Mouse (Mus musculus) hindbrain, embryonic 11.5 days (tissue): Measurements from ENCODE around the gene Mpp6. TPM values are rescaled to one million over a fixed set of nuclear protein-coding genes. Genes with fewer than 3 reads are reported as not detected.
A peak's percentile ranks its signal among the peaks of the same experiment; 100 is the strongest.

Source experiments
- ATAC-seq: fragments of 200-750 bp; cut with Nextera tagmentation; 2 replicates; pipeline ENCODE4 v1.8.0; 2017; ENCODE audit warnings: mild to moderate bottlenecking, moderate TSS enrichment, moderate library complexity; ENCODE audit not compliant: low FRiP score
- DNase-seq: peaks from one replicate; pipeline ENCODE4 v3.0.0-alpha.2; 2015; ENCODE audit warnings: low spot score
- H3K27ac ChIP-seq: fragments of 300-500 bp; sonication (generic); 2 replicates; pipeline ENCODE4 v1.5.1; 2014; ENCODE audit warnings: mild to moderate bottlenecking, low read depth, low read length
- H3K27me3 ChIP-seq: fragments of 300-500 bp; sonication (generic); 2 replicates; pipeline ENCODE4 v1.6.1; 2014; ENCODE audit warnings: mild to moderate bottlenecking, low read length, moderate library complexity, mixed read lengths; ENCODE audit not compliant: control insufficient read depth, insufficient read depth
- H3K36me3 ChIP-seq: fragments of 300-500 bp; sonication (generic); 2 replicates; pipeline ENCODE4 v1.6.1; 2014; ENCODE audit warnings: mild to moderate bottlenecking, low read length, moderate library complexity, mixed read lengths; ENCODE audit not compliant: control insufficient read depth, insufficient read depth
- H3K4me1 ChIP-seq: fragments of 300-500 bp; sonication (generic); replicated peaks from 2 replicates; pipeline ENCODE4 v1.6.1; 2014; ENCODE audit warnings: low read length, mixed read lengths; ENCODE audit not compliant: control insufficient read depth, insufficient read depth
- H3K4me2 ChIP-seq: fragments of 300-500 bp; sonication (generic); replicated peaks from 2 replicates; pipeline ENCODE4 v1.6.1; 2014; ENCODE audit warnings: mild to moderate bottlenecking, low read depth, low read length
- H3K4me3 ChIP-seq: fragments of 300-500 bp; sonication (generic); 2 replicates; pipeline ENCODE4 v1.5.1; 2014; ENCODE audit warnings: low read depth, low read length
- H3K9ac ChIP-seq: fragments of 300-500 bp; sonication (generic); 2 replicates; pipeline ENCODE4 v1.6.1; 2014; ENCODE audit warnings: low read depth, low read length
- H3K9me3 ChIP-seq: fragments of 300-500 bp; sonication (generic); 2 replicates; pipeline ENCODE4 v1.6.1; 2016; ENCODE audit warnings: low read length; ENCODE audit not compliant: control insufficient read depth
- WGBS: fragments of 180-500 bp; shearing (Covaris S2); extraction: QIAGEN DNeasy Blood & Tissue Kit; methylation state at CpG from one replicate; pipeline ENCODE4 v1.1.7; 2014; 5-methylcytosine and 5-hydroxymethylcytosine counted together
- polyA plus RNA-seq: library from polyadenylated mRNA; unstranded; fragments of >200 nt; fragmentation: Nextera tagmentation; extraction: Ambion mirVana; gene quantifications from 2 replicates; pipeline ENCODE4 v1.2.1, GENCODE M21; 2014

Gene Mpp6
- 77.9 and 92.1 TPM in 2 replicates for polyA plus RNA-seq

DNA sequence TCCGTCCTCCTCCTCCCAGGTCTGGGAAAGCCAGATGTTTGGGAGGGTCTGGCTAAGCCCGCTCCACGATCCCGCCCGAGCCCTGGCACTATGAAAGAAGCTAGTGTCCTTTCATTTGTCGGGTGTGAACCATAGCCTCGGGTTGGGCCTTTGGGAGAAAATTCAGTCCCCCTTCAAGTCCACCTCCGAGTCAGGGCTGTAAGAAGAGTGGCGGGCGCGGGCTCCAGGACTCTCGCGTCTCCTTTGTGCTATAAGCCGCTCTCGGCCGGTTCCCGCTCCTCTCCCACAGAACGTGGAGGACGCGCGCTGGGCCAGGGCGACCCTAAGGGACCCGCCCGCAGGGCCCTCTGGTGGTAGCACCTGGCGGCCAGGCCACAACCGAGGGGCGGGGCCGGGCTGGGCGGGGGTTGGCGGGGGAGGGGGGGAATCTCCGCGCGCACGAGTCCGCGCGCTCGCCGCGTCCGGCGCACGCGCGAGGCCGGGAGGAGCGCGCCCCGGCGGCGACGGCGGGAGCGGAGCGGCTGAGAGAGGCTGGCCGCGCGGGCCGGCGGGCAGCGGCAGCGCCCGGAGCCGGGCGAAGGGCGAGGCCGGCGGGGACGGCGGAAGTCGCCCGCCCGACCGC lies at the start of gene Mpp6:
Gene Mpp6 (plus strand): TSS at position 485 of the 622 bp plus-strand sequence.
- peak; percentile 89 for DNase-seq
- no peaks in the 10 kb centered on the region for H3K4me1 ChIP-seq
- H3K9ac ChIP-seq, result peak within 1 kb of the TSS; percentile 88
- no peaks in the 10 kb centered on the region for H3K9me3 ChIP-seq
- H3K27me3 ChIP-seq, result no peaks in the 10 kb centered on the region
- no peaks in the 10 kb centered on the region for H3K36me3 ChIP-seq
- peak within 1 kb of the TSS; percentile 77 for H3K4me3 ChIP-seq
- peak within 1 kb of the TSS; percentile 76 for H3K27ac ChIP-seq
- peak; percentile 96 for ATAC-seq
- WGBS, result under 1% methylated on average over 65 of the region's 74 CpGs
- peak within 1 kb of the TSS; percentile 71 for H3K4me2 ChIP-seq

DNA sequence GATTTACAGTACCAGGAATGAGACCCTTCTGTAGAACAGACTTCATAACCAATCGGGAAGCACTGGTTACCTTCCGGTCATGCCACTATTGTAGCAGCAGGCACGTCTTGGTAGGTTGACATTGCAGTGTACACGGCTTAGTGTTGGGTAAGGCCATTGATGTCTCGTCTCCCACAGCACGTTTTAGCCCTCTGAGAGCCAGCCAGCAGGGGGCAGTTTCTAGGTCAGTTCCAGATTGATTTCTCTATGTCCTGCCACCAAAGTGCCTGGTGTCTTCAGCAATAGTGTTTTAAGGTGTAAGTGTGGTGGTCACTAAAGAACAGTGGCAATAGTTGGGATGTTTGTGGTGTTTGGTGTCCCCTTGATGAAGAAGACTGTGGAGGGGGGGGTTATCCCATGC lies 43.9 kb upstream of the Mpp6 start:
- ATAC-seq (no peak), DNase-seq (no peak)
- Histone ChIP-seq H3K9me3 (no peaks in the 10 kb centered on the region), H3K4me2 (no peak overlapping the region), H3K4me1 (no peaks in the 10 kb centered on the region), H3K9ac (no peak overlapping the region), H3K4me3 (no peak overlapping the region), H3K36me3 (no peaks in the 10 kb centered on the region), H3K27me3 (no peaks in the 10 kb centered on the region), H3K27ac (no peak overlapping the region)
- 84% methylated on average over 6 of the region's 6 CpGs for WGBS

DNA sequence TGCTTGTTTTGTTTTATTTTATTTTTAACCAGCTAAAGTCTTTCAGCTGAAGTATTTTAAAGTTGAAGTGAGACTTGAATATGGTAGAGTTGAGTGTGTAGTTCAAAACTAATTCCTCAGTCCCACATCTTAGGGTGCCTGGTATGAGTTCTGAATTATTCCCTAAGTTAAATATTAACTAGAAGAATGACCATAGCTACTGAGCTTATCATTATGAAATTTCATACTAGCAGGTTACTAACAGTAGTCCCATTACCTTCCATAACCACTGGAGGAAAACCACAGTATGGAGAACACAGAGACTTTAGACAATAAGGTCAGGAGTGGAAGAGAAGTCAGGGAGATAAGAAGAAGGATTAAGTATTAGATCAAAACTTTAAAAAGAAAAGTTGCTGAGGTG lies 41.6 kb upstream of the Mpp6 start:
- no peak overlapping the region for H3K27ac ChIP-seq

DNA sequence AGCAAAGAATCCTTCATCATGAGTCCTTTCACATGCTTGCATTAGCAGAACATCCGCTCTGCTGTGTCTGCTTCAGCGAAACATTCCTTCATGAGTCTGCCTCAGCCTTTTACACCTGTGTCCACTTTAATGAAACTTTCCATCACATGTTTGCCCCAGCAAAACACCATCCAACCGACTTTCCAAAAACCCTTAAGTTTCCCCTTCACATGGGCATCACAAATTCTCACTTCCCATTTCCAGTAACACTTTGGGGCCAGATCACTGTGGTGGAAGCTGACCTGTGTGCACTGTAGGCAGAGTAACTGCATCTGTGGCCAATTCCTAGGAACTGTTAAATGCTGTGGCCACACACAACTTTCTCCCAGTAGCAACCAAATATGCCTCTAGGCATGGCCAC lies 34.8 kb upstream of the Mpp6 start:
- no peak for ATAC-seq
- Histone ChIP-seq H3K27ac (no peak overlapping the region), H3K9ac (no peak overlapping the region), H3K4me3 (no peak overlapping the region), H3K27me3 (no peaks in the 10 kb centered on the region), H3K4me2 (no peak overlapping the region), H3K4me1 (no peaks in the 10 kb centered on the region), H3K36me3 (no peaks in the 10 kb centered on the region), H3K9me3 (no peaks in the 10 kb centered on the region)
- no peak for DNase-seq
- WGBS, result 92% methylated on average over 3 of the region's 3 CpGs

More for the DNA sequence above, 41.6 kb upstream of the Mpp6 start:
- DNase-seq (no peak), ATAC-seq (no peak)
- H3K9me3 ChIP-seq, result no peaks in the 10 kb centered on the region
- no peak overlapping the region for H3K4me2 ChIP-seq
- no peaks in the 10 kb centered on the region for H3K36me3 ChIP-seq
- H3K4me3 ChIP-seq, result no peak overlapping the region
- H3K27me3 ChIP-seq, result no peaks in the 10 kb centered on the region
- no peak overlapping the region for H3K9ac ChIP-seq
- H3K4me1 ChIP-seq, result no peaks in the 10 kb centered on the region

DNA sequence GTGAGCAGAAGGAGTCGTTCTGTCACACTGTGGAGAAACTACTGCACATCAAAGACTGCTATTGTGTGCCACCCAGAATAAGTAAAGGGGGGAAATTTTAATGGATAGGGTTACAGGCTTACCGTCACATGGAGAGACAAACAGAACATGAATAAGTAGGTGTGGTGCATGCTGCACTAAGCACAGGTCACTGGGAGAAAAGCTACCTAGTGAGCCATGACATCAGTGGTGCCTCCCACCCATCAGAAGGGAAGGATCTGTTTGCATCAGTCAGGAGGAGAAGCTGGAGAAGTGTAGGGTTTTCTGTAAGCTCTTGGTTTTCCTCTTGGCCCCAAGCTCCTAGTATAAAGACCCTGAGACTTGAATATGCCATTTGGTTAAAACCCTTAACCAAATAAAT lies 33.6 kb upstream of the Mpp6 start:
- H3K36me3 ChIP-seq, result no peaks in the 10 kb centered on the region
- no peaks in the 10 kb centered on the region for H3K27me3 ChIP-seq
- DNase-seq (no peak), ATAC-seq (no peak)
- no peaks in the 10 kb centered on the region for H3K4me1 ChIP-seq
- no peak overlapping the region for H3K4me2 ChIP-seq
- H3K9ac ChIP-seq, result no peak overlapping the region
- 68% methylated on average over 2 of the region's 2 CpGs for WGBS
- no peaks in the 10 kb centered on the region for H3K9me3 ChIP-seq
- H3K4me3 ChIP-seq, result no peak overlapping the region
- H3K27ac ChIP-seq, result no peak overlapping the region

DNA sequence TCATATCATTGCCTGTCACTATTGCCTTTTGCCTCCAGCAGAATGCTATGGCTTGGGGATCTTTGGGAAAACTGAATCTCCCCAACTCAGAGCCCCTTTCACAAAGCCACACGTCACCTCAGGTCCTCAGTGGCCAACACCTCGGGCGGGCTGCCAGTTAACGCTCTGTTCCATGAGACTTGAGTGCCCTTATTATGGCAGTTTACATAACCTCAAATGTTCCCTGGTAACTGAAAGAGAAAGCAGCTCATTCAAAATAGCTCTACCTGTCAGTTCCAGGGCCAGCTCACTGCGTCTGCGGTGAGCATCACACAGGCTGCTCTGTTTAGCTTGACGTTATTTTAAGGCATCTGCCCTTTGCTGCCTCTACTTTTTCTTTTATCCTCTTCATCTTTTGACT lies 29.6 kb upstream of the Mpp6 start:
- Histone ChIP-seq H3K4me1 (no peaks in the 10 kb centered on the region), H3K36me3 (no peaks in the 10 kb centered on the region), H3K4me3 (no peak overlapping the region), H3K9me3 (no peaks in the 10 kb centered on the region), H3K4me2 (no peak overlapping the region), H3K27me3 (no peaks in the 10 kb centered on the region), H3K27ac (no peak overlapping the region), H3K9ac (no peak overlapping the region)
- DNase-seq (no peak), ATAC-seq (no peak)
- 81% methylated on average over 7 of the region's 7 CpGs for WGBS

DNA sequence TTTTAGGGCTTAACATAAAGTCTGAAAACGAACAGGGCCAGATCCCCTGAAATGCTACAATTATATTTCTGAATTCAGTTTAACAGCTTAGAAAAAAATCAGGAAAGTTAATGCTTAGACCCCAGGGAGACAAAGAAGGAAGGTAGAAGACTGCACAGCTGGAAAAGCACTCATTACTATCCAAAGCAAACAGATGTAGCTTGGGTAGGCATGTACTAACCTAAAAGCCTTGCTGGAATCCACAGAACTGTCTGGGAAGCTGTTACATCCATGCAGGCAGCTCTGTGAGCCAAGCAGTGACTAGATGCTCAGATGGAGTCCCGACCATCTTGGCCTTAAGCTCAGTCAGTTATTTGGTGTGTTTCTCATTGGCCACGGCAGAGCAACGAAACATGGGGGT lies 24.8 kb upstream of the Mpp6 start:
- WGBS, result 81% methylated on average over 4 of the region's 4 CpGs
- no peaks in the 10 kb centered on the region for H3K36me3 ChIP-seq
- no peak overlapping the region for H3K27ac ChIP-seq
- no peaks in the 10 kb centered on the region for H3K4me1 ChIP-seq
- no peak overlapping the region for H3K4me3 ChIP-seq
- H3K4me2 ChIP-seq, result no peak overlapping the region
- DNase-seq (no peak), ATAC-seq (no peak)
- no peak overlapping the region for H3K9ac ChIP-seq
- H3K27me3 ChIP-seq, result no peaks in the 10 kb centered on the region
- H3K9me3 ChIP-seq, result no peaks in the 10 kb centered on the region

DNA sequence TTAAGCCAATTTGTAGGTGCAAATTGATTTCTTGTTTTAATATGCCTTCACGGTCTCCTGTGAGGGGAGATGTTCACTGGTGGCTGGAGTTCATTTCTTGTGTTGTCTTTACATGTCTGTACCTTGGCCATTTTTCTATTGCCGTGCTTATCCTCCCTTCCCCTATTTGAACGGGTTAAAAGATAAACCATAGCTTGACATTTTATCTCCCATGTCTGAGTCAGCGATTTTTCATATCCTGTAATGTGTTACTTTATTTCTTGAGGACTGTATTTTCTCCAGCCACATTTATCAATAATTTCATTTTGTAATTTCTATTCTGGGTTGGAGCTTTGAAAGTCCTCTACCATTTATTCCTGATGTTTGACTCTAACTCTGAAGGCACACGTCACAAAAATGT lies 20.7 kb upstream of the Mpp6 start:
- Histone ChIP-seq H3K4me2 (no peak overlapping the region), H3K9me3 (no peaks in the 10 kb centered on the region), H3K9ac (no peak overlapping the region), H3K4me1 (no peaks in the 10 kb centered on the region), H3K36me3 (no peaks in the 10 kb centered on the region), H3K27me3 (no peaks in the 10 kb centered on the region), H3K4me3 (no peak overlapping the region), H3K27ac (no peak overlapping the region)
- ATAC-seq (no peak), DNase-seq (no peak)
- 89% methylated on average over 5 of the region's 5 CpGs for WGBS

DNA sequence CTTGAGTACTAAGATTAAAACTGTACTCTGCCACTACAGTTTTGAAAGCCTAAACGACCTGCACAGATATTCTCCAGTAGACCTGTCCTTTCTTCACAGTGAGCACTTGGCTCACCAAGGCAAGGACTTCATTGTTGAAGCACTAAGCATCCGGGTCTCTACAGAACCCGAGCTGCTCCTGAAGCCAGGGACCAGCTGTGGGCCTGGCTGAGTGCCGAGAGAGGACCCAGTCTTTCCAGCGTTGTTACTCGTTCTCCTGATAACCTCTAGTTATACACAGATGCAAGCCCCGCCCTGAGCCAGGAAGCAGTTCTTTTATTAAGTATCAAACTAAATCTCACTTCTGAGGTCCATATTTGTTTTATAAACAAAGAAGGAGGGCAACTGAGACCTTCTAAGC lies 19.8 kb upstream of the Mpp6 start:
- Histone ChIP-seq H3K27me3 (no peaks in the 10 kb centered on the region), H3K9me3 (no peaks in the 10 kb centered on the region), H3K4me3 (no peak overlapping the region), H3K4me1 (no peaks in the 10 kb centered on the region), H3K36me3 (no peaks in the 10 kb centered on the region), H3K9ac (no peak overlapping the region), H3K4me2 (no peak overlapping the region), H3K27ac (no peak overlapping the region)
- no peak for DNase-seq
- WGBS, result 88% methylated on average over 7 of the region's 7 CpGs
- no peak for ATAC-seq
